ENCODE assay signal across 17 mouse cellular contexts in genomic region chr2:159607191-159607590, GRCm38 (mm10).
A peak's percentile ranks its signal among the peaks of the same experiment; 100 is the strongest.
DNase-seq lines count a peak whose midpoint lies in the region; ATAC-seq and TF ChIP-seq lines count a peak whose summit lies in the region.
"Had no signal": no experiment of that assay in that cellular context is flagged by ENCODE, and none has a peak within 500 bp of the region (broad histone marks: within the 10 kb centered on the region; RNA-seq: fewer than 3 reads in every experiment).

No protein-coding gene starts in this region.

- no peak for ATAC-seq in kidney, embryonic 14.5 days (ENCODE audit: low FRiP score, low TSS enrichment)
- ATAC-seq in limb, embryonic 11.5 days (ENCODE audit: insufficient number of reproducible peaks, low FRiP score, low TSS enrichment, low read depth) = peak; percentile 9; the same call in 1 of the 2 replicates
- ATAC-seq: forebrain, embryonic 16.5 days had no signal

- H3K27me3 ChIP-seq in kidney, adult 2 months (replicated peaks; ENCODE audit: control insufficient read depth, insufficient read depth, low read length) = no peaks in the 10 kb centered on the region
- no peaks in the 10 kb centered on the region for H3K27me3 ChIP-seq in kidney, embryonic 14.5 days (ENCODE audit: control insufficient read depth, insufficient read depth, low read length)
- H3K27me3 ChIP-seq in embryonic facial prominence, embryonic 10.5 days (replicated peaks; ENCODE audit: low read depth, poor library complexity, severe bottlenecking) = no peaks in the 10 kb centered on the region
- no peaks in the 10 kb centered on the region for H3K27me3 ChIP-seq in limb, embryonic 11.5 days (ENCODE audit: control insufficient read depth, insufficient read depth, low read length)
- H3K27me3 ChIP-seq: embryonic facial prominence, embryonic 15.5 days; heart, embryonic 12.5 days; hindbrain, embryonic 15.5 days had no signal

- H3K4me2 ChIP-seq in kidney, embryonic 14.5 days (replicated peaks; ENCODE audit: low read depth, low read length) = no peak overlapping the region
- no peak overlapping the region for H3K4me2 ChIP-seq in limb, embryonic 11.5 days (ENCODE audit: low read depth, severe bottlenecking)
- H3K4me2 ChIP-seq: embryonic facial prominence, embryonic 15.5 days; heart, embryonic 12.5 days; hindbrain, embryonic 15.5 days had no signal

- H3K4me1 ChIP-seq in kidney, adult 2 months (ENCODE audit: control insufficient read depth, insufficient read depth, low read length) = no peaks in the 10 kb centered on the region
- peaks cover 3% of the 10 kb centered on the region for H3K4me1 ChIP-seq in kidney, embryonic 14.5 days (ENCODE audit: control insufficient read depth, insufficient read depth, low read length)
- H3K4me1 ChIP-seq in embryonic facial prominence, embryonic 10.5 days = peaks cover 14% of the 10 kb centered on the region
- H3K4me1 ChIP-seq in limb, embryonic 11.5 days (ENCODE audit: control insufficient read depth, insufficient read depth, low read length) = peaks cover 6% of the 10 kb centered on the region
- H3K4me1 ChIP-seq: embryonic facial prominence, embryonic 15.5 days; heart, embryonic 12.5 days; hindbrain, embryonic 15.5 days had no signal

- no peaks in the 10 kb centered on the region for H3K9me3 ChIP-seq in kidney, embryonic 14.5 days (ENCODE audit: control insufficient read depth, low read length)
- no peaks in the 10 kb centered on the region for H3K9me3 ChIP-seq in embryonic facial prominence, embryonic 10.5 days
- H3K9me3 ChIP-seq in limb, embryonic 11.5 days (ENCODE audit: control insufficient read depth, low read length) = no peaks in the 10 kb centered on the region
- H3K9me3 ChIP-seq: embryonic facial prominence, embryonic 15.5 days; forebrain, embryonic 10.5 days; heart, embryonic 12.5 days; hindbrain, embryonic 15.5 days had no signal

- 47% methylated on average over 3 of the region's 3 CpGs for WGBS in kidney, adult 2 months
- 30% methylated on average over 3 of the region's 3 CpGs for WGBS in kidney, embryonic 14.5 days
- 42% methylated on average over 3 of the region's 3 CpGs for WGBS in embryonic facial prominence, embryonic 10.5 days
- WGBS in limb, embryonic 11.5 days = 12% methylated on average over 3 of the region's 3 CpGs

- TF ChIP-seq CTCF in kidney, adult 2 months (conservative IDR thresholded peaks at IDR 0.05; ENCODE audit: insufficient read depth, insufficient read length, low read depth, low read length) = no peak

- peak; percentile 18 for DNase-seq in kidney, adult 2 months
- DNase-seq in embryonic facial prominence, embryonic 10.5 days (ENCODE audit: low spot score) = no peak
- peak; percentile 39 for DNase-seq in forelimb bud, embryonic 11.5 days (ENCODE audit: low read depth, low spot score)
- no peak for DNase-seq in limb, embryonic 11.5 days (ENCODE audit: low spot score)
- no peak for DNase-seq in urinary bladder, adult 18-20 months (ENCODE audit: low spot score in 2 of 2)
- DNase-seq: adrenal gland, adult 2 months; adrenal gland, postnatal 25 days; cerebellum, adult 2 months; cerebellum, postnatal 10 days; gastrocnemius, postnatal 14 days had no signal

- TF ChIP-seq POLR2A in kidney, adult 2 months (IDR thresholded peaks at IDR 0.05; ENCODE audit: low read depth, low read length) = no peak

- H3K36me3 ChIP-seq in kidney, adult 2 months (ENCODE audit: control insufficient read depth, insufficient read depth, low read length) = no peaks in the 10 kb centered on the region
- H3K36me3 ChIP-seq in kidney, embryonic 14.5 days (ENCODE audit: control insufficient read depth, insufficient read depth, low read length) = no peaks in the 10 kb centered on the region
- H3K36me3 ChIP-seq in embryonic facial prominence, embryonic 10.5 days (replicated peaks) = no peaks in the 10 kb centered on the region
- no peaks in the 10 kb centered on the region for H3K36me3 ChIP-seq in limb, embryonic 11.5 days (ENCODE audit: control insufficient read depth, insufficient read depth, low read length)
- H3K36me3 ChIP-seq: embryonic facial prominence, embryonic 15.5 days; forebrain, embryonic 10.5 days; heart, embryonic 12.5 days; hindbrain, embryonic 15.5 days had no signal

- H3K4me3 ChIP-seq in kidney, adult 2 months (ENCODE audit: insufficient read depth, low read depth, low read length) = no peak overlapping the region
- no peak overlapping the region for H3K4me3 ChIP-seq in kidney, embryonic 14.5 days (ENCODE audit: low read length)
- no peak overlapping the region for H3K4me3 ChIP-seq in embryonic facial prominence, embryonic 10.5 days
- H3K4me3 ChIP-seq in limb, embryonic 11.5 days (ENCODE audit: low read depth, low read length) = no peak overlapping the region
- H3K4me3 ChIP-seq: embryonic facial prominence, embryonic 15.5 days; erythroblast, embryonic 14.5 days; forebrain, embryonic 10.5 days; heart, embryonic 12.5 days; hindbrain, embryonic 15.5 days had no signal

- no peak overlapping the region for H3K27ac ChIP-seq in kidney, adult 2 months (ENCODE audit: insufficient read depth, low read depth, low read length)
- H3K27ac ChIP-seq in kidney, embryonic 14.5 days (ENCODE audit: low read depth, low read length) = no peak overlapping the region
- H3K27ac ChIP-seq in embryonic facial prominence, embryonic 10.5 days (replicated peaks) = 0 out of 2 replicates have a peak overlapping the region, but pooled peaks have one; percentile 31
- H3K27ac ChIP-seq in limb, embryonic 11.5 days (replicated peaks; ENCODE audit: low read depth, low read length) = no peak overlapping the region
- H3K27ac ChIP-seq: embryonic facial prominence, embryonic 15.5 days; forebrain, embryonic 10.5 days; hindbrain, embryonic 15.5 days had no signal

- H3K9ac ChIP-seq in kidney, embryonic 14.5 days (ENCODE audit: low read depth, low read length) = no peak overlapping the region
- no peak overlapping the region for H3K9ac ChIP-seq in limb, embryonic 11.5 days (ENCODE audit: low read length)
- H3K9ac ChIP-seq: embryonic facial prominence, embryonic 15.5 days; heart, embryonic 12.5 days; hindbrain, embryonic 15.5 days had no signal

Comparison
In these comparisons a context has a peak if more than half of its experiments do, and no peak if none do; other contexts are left out.
1. DNase-seq: peak in kidney, adult 2 months (single experiment) and forelimb bud, embryonic 11.5 days (single experiment); none in embryonic facial prominence, embryonic 10.5 days (single experiment), limb, embryonic 11.5 days (single experiment) and urinary bladder, adult 18-20 months (0 of 2).